Comparison of ENCODE assay signal across 23 mouse cellular contexts in genomic region chr16:80587278-80587677, GRCm38 (mm10).
"Had no signal": no experiment of that assay in that cellular context is flagged by ENCODE, and none has a peak within 500 bp of the region (broad histone marks: within the 10 kb centered on the region; RNA-seq: fewer than 3 reads in every experiment).

No protein-coding gene starts in this region.

- H3K9ac ChIP-seq: limb, embryonic 12.5 days; limb, embryonic 15.5 days; liver, embryonic 14.5 days; liver, postnatal 0 days; lung, embryonic 14.5 days; neural tube, embryonic 12.5 days; neural tube, embryonic 15.5 days had no signal

- DNase-seq: kidney, adult 9 months; kidney, postnatal 14 days; kidney, postnatal 4 days; left cerebral cortex, postnatal 4 days; liver, postnatal 0 days; lung, embryonic 14.5 days; lung, postnatal 14 days; midbrain, embryonic 14.5 days; right cerebral cortex, adult 18-20 months; right cerebral cortex, postnatal 14 days; right cerebral cortex, postnatal 4 days; thymus, adult 2 months; thymus, postnatal 14 days; thymus, postnatal 4 days had no signal

- H3K4me1 ChIP-seq: limb, embryonic 12.5 days; limb, embryonic 15.5 days; megakaryocyte, embryonic 14.5 days; midbrain, embryonic 10.5 days; neural tube, embryonic 12.5 days; neural tube, embryonic 15.5 days had no signal

- ATAC-seq: liver, postnatal 0 days had no signal

- H3K27ac ChIP-seq: limb, embryonic 12.5 days; limb, embryonic 15.5 days; liver, embryonic 14.5 days; midbrain, embryonic 10.5 days; neural tube, embryonic 12.5 days; neural tube, embryonic 15.5 days; stomach, postnatal 0 days had no signal

- H3K9me3 ChIP-seq: limb, embryonic 12.5 days; limb, embryonic 15.5 days; megakaryocyte, embryonic 14.5 days; midbrain, embryonic 10.5 days; neural tube, embryonic 12.5 days; neural tube, embryonic 15.5 days had no signal

- H3K4me3 ChIP-seq: limb, embryonic 12.5 days; limb, embryonic 15.5 days; megakaryocyte, embryonic 14.5 days; midbrain, embryonic 10.5 days; neural tube, embryonic 12.5 days; neural tube, embryonic 15.5 days had no signal

- H3K36me3 ChIP-seq: limb, embryonic 12.5 days; limb, embryonic 15.5 days; midbrain, embryonic 10.5 days; neural tube, embryonic 12.5 days; neural tube, embryonic 15.5 days had no signal

- H3K27me3 ChIP-seq: limb, embryonic 12.5 days; limb, embryonic 15.5 days; megakaryocyte, embryonic 14.5 days; neural tube, embryonic 12.5 days; neural tube, embryonic 15.5 days had no signal

- H3K4me2 ChIP-seq: limb, embryonic 12.5 days; limb, embryonic 15.5 days; liver, embryonic 11.5 days; lung, embryonic 14.5 days; neural tube, embryonic 12.5 days; neural tube, embryonic 15.5 days had no signal
